Mouse (Mus musculus) right cerebral cortex, postnatal 14 days (tissue): Measurements from ENCODE around the gene Nars2.

Experiments used
- DNase-seq: peaks from one replicate; pipeline ENCODE4 v3.0.0; 2022

The Nars2 gene

DNA sequence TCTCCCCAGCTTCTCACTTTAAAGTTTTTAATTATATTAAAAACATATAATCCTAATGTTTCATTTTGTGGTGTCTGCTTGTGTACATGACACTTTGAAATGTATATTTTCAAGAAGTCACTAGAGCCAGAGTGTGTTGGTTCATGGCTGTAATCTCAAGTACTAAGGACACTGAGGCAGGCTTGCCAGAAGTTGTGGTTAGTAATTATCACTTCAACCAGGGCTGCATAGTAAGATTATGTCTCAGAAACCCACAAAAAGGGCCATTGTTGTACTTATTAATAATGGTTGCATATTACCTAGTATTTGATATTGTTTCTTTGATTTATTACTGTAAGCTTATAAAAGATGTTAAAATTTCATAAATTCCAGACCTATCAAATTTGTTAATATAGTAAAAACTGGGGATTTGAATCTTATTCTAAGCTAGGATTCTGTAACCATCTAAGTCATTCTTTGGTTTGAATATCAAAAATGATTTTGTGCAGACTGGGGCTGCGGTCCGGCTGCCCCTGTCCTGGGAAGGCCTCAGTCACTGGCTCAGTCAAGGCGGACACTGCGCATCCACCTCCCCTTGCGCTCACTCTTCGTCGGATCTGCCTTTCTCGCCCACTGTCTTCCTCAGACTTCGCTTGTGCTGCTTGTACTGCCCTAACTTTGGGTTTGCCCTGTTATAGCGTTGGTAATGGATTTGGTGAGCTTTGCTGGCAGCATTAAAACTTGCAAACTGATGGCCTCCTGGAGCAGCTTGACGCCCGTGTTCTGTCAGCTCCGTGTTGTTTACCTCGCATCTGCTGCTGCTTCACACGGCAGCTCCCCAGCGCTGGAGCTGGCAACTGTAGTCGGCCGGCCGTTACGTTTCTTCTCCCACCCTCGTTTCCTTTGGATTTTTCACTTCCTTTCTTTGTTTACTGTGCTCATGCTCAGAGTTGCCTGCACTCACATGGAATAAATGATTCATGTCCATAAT is 20.0 kb downstream of the Nars2 start:
- no peak for DNase-seq

DNA sequence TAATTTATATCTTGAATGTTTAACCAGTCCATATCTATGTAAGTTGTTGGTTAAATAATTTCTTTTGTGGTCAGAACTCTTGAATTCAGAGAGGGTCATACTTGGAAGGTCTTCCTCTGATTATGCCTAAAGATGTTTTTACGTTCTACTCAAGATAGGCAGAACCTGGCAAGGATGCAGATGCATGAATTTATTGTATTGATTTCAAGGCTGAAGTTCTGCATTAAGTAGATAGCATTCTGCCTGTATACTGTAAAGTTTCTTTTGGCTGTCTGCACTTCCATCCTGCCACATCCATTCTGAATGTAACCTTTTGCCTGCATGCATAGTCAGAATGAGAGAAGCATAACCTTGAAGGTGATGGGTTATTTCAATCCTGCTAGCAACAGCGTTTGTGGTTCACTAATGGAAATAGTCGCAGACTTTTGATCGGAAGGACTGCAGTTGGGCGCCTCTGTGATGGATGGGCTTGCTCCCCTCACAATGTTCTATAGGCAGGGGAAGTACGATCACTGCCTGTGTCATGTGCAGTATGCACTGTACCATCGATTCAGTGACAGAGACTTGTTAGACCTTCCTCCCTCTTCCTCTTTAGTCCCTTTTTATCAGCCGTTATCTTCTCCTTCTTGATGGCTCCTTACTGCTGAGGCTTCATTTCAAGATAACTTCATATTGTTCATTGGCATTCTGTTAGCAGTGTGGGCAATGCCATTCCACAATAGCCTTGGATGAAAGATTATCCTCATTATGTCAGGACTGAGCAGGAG is 21.0 kb downstream of the Nars2 start:
- DNase-seq = no peak

GRCm38 (mm10) chr7:96975914-96976313 is 24.6 kb downstream of the Nars2 start:
- DNase-seq = no peak

DNA sequence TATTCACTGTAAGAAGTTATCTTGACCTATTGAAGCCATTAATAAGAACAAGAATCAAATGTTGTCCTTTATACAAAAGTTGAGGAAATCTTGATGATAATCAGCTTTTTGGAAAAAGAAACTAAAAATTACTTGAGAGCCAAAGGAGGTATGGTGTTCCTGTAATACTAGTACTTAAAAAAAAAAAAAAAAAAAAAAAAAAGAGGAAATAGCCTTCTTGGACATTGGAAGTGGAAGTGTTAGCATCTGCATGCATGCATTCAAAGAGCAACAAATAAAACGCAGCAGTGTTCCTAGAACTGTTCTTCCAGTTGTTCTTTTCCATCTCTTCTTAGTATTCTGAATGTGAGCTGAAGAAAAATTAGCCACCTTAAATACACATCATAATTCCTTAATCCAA is 25.9 kb downstream of the Nars2 start:
- no peak for DNase-seq

DNA sequence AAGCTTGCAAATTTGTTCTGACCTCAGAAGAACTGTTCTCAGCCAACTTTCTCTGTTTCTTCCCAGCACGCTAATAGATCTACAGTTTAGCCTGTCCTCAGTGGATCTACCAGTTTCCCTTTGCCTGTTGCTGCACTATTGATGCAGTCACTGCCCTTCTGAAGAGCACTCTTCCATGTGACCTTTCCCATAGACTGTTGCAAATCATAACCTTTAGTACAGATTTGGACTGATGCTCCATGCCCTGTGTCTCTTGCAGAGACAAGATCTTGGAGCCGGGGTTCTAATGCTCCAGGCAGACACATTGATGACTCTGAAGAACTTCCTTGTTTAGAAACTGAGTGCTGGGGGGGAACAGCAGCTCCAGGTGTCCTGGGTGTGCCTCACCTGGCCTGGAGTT is 30.1 kb downstream of the Nars2 start:
- DNase-seq = no peak

- no peak for DNase-seq
These were observed 32.5 kb downstream of the Nars2 start for GRCm38 (mm10) chr7:96983660-96984347.

DNA sequence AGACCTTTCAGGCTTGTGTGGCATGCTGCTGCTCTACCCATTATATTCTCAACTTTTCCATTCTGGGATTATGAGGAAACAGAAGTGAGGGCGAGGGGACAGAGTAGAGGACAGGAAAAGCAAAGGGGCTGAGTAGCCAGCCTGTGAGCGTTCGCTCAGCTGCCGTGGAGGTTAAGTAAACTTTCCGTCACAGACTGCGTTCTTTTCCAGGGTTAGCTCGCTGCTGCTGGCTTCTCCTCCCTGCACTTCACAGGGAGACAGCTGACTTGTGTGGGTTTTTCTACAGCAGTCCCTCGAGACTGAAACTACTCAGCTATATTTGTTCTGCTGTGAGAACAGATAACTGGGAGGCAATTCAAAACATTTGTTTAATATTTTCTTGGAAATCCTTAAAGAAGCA is 34.5 kb downstream of the Nars2 start:
- peak; percentile 26 for DNase-seq

DNA sequence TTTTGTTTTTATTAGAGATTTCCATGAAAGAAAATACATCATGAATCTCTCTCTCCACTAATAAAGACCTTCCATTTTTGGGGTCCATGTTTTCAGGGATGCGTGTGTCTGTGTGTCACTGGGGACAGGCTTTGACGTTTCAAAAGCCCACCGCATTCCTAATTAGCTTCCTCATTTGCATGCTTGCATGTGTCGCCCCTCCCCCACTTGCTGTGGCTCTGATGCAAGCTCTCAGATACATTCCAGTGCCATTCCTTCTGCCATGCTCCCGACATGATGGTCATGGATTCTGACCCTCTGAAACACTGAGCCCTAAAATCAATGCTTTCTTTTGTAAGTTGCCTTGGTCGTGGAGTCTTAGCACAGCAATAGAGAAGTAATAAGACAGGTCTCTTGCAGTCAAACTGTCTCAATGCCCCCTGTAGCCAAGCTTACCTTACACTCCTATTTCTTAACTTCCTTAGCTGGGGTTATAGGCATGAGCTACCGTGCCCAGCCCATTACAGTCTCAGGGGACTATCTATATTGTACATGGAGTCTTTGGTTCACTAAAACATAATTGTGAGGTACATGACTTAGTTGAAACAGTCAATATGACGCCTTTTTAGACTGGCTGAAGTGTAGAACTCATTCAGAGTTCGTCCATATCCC is 35.6 kb downstream of the Nars2 start:
- no peak for DNase-seq

DNA sequence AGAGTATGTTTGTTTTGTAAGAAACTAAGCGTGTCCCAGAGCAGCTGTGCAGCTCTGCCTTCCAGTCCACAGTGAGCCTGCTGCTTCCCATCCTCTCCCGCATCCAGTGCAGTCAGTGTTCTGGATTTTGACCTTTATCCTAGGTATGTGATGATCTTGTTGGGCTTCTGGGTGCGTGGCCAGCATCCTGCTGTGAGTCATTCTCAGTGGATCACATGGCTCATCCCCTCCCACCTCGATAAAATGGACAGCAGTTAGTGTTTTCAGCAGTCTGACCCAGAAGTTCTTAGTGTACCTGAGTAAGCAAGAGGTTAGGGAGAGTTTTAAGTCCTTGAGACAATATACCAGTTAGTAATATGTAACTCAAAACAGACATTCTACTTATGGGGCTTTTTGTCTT is 36.4 kb downstream of the Nars2 start:
- no peak for DNase-seq

- DNase-seq = no peak
These were observed 61.7 kb downstream of the Nars2 start for GRCm38 (mm10) chr7:97012956-97013355.

- no peak for DNase-seq
These were observed 66.7 kb downstream of the Nars2 start for GRCm38 (mm10) chr7:97018005-97018404.

GRCm38 (mm10) chr7:97018418-97018817 is 67.1 kb downstream of the Nars2 start:
- no peak for DNase-seq

GRCm38 (mm10) chr7:97019303-97019702 is 68.0 kb downstream of the Nars2 start:
- DNase-seq = no peak

GRCm38 (mm10) chr7:97026772-97027358 is 75.6 kb downstream of the Nars2 start:
- no peak for DNase-seq

- no peak for DNase-seq
These were observed 77.8 kb downstream of the Nars2 start for GRCm38 (mm10) chr7:97029151-97029550.

DNA sequence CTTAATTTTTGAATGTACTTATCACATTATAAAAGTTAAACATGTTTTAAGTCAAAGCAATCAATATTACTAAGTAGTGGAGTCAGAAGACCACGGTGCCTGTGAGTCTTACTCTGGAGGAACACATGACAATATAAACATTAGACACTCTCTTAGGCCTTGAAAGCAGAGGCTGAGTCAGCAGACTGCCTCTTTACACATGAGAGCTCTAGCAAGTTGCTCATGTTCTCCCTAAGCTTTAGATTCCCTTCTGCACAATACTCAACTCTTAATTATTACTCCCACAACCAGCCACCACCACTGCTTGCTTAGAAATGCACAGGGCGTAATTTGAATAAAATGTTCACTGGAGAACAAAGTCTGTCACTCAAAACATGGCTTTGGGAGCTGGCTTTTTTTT is 81.1 kb downstream of the Nars2 start:
- no peak for DNase-seq

DNA sequence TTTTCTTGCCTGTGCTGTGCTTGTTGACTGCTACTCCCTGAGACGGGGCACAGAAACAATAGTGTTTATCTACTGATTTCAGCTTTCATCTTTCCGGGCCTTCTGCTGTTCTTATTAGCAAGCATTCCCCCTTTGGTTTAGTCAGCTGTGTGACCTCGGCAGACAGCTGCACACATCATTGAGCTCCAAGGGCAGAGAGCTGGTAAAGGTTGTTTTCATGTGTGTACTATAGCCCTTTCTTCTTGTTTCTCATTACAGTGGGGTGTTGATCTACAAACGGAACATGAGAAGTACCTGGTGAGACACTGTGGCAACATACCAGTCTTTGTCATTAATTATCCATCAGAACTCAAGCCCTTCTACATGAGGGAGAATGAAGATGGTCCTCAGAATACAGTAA is 88.3 kb downstream of the Nars2 start:
- no peak for DNase-seq

GRCm38 (mm10) chr7:97041868-97042449 is 90.7 kb downstream of the Nars2 start:
- no peak for DNase-seq

DNA sequence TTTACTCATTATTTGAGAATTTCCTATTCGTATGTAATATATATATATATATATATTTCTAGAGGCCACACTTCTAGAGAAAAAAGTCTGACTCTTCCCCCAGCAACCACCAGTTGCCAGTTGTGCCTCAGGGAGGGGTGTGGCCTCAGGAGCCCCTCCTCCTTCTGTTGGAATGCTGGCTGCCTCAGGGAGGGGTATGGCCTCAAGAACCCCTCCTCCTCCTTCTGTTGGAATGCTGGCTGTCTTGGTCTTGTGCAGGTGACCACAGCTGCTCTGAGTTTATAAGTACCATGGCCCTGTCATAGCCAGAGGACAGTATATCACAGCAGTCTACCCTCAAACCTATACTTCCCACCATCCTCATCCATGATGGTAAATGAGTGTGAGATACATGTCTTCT is 91.7 kb downstream of the Nars2 start:
- no peak for DNase-seq

DNA sequence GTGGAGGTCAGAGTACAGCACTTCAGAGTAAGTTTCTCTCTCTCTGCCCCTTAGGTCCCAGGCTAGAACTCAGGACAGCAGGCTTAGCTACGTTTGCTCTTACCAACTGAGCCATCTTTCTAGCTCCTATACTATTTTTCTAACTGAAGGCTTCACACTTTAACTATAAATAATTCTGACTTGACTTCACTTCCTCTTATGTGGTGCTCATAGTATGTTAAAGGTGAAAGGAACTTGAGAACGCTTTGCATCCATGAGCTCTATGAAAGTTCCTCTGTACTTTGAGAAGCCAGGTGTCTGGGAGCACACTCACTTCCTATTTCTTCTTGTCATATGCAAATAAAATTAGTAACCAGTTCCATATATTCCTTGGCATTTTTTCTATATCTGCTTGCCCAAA is 109.7 kb downstream of the Nars2 start:
- DNase-seq = no peak

- no peak for DNase-seq
These were observed 120.2 kb downstream of the Nars2 start for GRCm38 (mm10) chr7:97071512-97071911.

DNA sequence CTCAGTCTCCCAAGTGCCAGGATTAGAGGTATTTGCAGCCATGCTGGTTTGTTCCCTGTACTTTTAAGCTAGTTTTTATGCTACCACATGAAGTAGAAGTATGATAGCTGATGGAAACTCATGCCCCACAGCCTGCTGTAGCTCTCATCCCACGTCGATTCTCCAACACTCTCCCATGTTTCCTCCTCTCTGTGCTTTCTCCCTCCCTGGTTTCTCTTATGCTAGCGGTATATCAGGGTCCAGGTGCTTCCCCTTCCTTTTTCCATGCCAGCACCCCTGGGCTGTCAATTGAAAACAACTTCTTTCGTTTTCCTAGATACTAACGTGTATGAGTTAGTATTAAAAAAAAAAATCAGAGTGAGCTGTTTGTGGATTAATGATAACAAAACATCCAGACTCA is 120.8 kb downstream of the Nars2 start:
- DNase-seq = no peak
